Mouse (Mus musculus): ENCODE results near the gene Gadl1. TPM values are rescaled to one million over a fixed set of nuclear protein-coding genes. Genes with fewer than 3 reads are reported as not detected.

Gene Gadl1
- polyA plus RNA-seq, 1 experiment from 2014 or later: 1.7 TPM

- no peak overlapping the region for H3K27ac ChIP-seq
- no peaks in the 10 kb centered on the region for H3K4me1 ChIP-seq
- no peak for ATAC-seq (ENCODE audit: insufficient read depth, low FRiP score, low read depth)
- H3K4me3 ChIP-seq (replicated peaks): no peak overlapping the region
- H3K9ac ChIP-seq: no peak overlapping the region
- 47% methylated on average over 2 of the region's 2 CpGs for WGBS
- H3K4me2 ChIP-seq: no peak overlapping the region
- H3K9me3 ChIP-seq: no peaks in the 10 kb centered on the region
- H3K36me3 ChIP-seq: no peaks in the 10 kb centered on the region
- no peaks in the 10 kb centered on the region for H3K27me3 ChIP-seq (replicated peaks)
Measured at GRCm38 (mm10) chr9:116076946-116077345, 167.7 kb downstream of the Gadl1 start.

GRCm38 (mm10) chr9:116077419-116077818 lies 168.2 kb downstream of the Gadl1 start:
- H3K36me3 ChIP-seq: no peaks in the 10 kb centered on the region
- H3K4me2 ChIP-seq: no peak overlapping the region
- no peaks in the 10 kb centered on the region for H3K9me3 ChIP-seq
- no peak for ATAC-seq (ENCODE audit: insufficient read depth, low FRiP score, low read depth)
- no peak overlapping the region for H3K27ac ChIP-seq
- H3K4me1 ChIP-seq: no peaks in the 10 kb centered on the region
- 82% methylated on average over 2 of the region's 2 CpGs for WGBS
- H3K4me3 ChIP-seq (replicated peaks): no peak overlapping the region
- no peak overlapping the region for H3K9ac ChIP-seq
- no peaks in the 10 kb centered on the region for H3K27me3 ChIP-seq (replicated peaks)

DNA sequence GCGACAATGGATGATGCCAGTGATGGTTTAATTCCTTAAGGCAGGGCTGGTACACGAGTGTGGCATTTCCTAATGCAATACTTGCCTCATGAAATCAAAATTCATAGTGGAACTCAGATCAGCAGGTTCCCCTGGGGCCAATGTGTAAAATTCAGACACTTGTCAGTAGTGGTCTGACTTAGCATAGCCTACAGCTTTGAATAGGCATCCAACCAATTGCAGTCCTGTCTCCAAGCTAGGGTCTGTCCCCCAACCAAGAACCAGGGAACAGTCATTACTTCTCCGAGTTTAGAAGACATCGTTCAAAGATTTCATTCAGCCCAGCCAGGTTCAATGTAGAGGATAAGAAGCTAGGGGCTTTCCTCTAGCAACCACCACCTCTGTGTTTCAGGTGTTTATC lies 172.5 kb downstream of the Gadl1 start:
- Histone ChIP-seq H3K36me3 (no peaks in the 10 kb centered on the region), H3K4me2 (no peak overlapping the region), H3K27me3 (replicated peaks) (no peaks in the 10 kb centered on the region), H3K4me1 (no peaks in the 10 kb centered on the region), H3K4me3 (replicated peaks) (no peak overlapping the region), H3K9ac (no peak overlapping the region), H3K9me3 (no peaks in the 10 kb centered on the region), H3K27ac (no peak overlapping the region)
- 75% methylated on average over 4 of the region's 4 CpGs for WGBS
- no peak for ATAC-seq (ENCODE audit: insufficient read depth, low FRiP score, low read depth)

GRCm38 (mm10) chr9:116083300-116083699 lies 174.0 kb downstream of the Gadl1 start:
- no peaks in the 10 kb centered on the region for H3K36me3 ChIP-seq
- no peaks in the 10 kb centered on the region for H3K4me1 ChIP-seq
- H3K4me2 ChIP-seq: no peak overlapping the region
- H3K27ac ChIP-seq: no peak overlapping the region
- no peak overlapping the region for H3K9ac ChIP-seq
- no peak for ATAC-seq (ENCODE audit: insufficient read depth, low FRiP score, low read depth)
- no peak overlapping the region for H3K4me3 ChIP-seq (replicated peaks)
- H3K27me3 ChIP-seq (replicated peaks): no peaks in the 10 kb centered on the region
- WGBS: 92% methylated on average over 5 of the region's 5 CpGs
- no peaks in the 10 kb centered on the region for H3K9me3 ChIP-seq

DNA sequence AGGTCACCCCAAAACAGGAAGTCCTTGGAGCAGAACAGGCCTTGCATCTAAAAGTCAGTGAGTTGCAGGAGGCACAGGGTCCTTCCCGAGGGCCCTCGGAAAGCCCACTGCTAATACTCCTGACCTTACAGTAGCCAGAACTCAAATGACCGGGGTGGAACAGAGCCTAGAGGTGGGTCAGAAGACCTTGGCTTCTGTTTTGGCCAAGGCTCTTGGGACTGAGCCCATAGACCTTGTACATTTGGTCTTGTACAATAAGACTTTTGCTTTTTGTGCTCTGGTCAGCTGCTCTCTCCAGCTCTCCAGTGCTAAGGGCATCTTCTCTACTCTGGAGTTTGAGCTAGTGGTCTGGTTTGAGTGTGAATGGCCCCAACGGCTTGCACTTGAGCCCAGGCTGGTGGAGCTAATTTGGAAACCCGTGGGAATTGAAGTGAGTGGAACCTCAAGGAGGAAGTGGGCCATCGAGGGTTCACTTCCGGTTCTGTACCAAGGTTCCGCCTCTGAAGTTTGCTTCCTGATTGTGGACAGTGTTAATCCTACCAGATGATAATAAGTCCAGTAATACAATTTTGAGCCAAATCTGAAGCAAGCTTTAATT lies 174.6 kb downstream of the Gadl1 start:
- H3K4me3 ChIP-seq (replicated peaks): no peak overlapping the region
- no peaks in the 10 kb centered on the region for H3K36me3 ChIP-seq
- no peak overlapping the region for H3K4me2 ChIP-seq
- no peak overlapping the region for H3K9ac ChIP-seq
- no peak for ATAC-seq (ENCODE audit: insufficient read depth, low FRiP score, low read depth)
- H3K27me3 ChIP-seq (replicated peaks): no peaks in the 10 kb centered on the region
- no peaks in the 10 kb centered on the region for H3K9me3 ChIP-seq
- WGBS: 75% methylated on average over 8 of the region's 8 CpGs
- no peak overlapping the region for H3K27ac ChIP-seq
- H3K4me1 ChIP-seq: no peaks in the 10 kb centered on the region

DNA sequence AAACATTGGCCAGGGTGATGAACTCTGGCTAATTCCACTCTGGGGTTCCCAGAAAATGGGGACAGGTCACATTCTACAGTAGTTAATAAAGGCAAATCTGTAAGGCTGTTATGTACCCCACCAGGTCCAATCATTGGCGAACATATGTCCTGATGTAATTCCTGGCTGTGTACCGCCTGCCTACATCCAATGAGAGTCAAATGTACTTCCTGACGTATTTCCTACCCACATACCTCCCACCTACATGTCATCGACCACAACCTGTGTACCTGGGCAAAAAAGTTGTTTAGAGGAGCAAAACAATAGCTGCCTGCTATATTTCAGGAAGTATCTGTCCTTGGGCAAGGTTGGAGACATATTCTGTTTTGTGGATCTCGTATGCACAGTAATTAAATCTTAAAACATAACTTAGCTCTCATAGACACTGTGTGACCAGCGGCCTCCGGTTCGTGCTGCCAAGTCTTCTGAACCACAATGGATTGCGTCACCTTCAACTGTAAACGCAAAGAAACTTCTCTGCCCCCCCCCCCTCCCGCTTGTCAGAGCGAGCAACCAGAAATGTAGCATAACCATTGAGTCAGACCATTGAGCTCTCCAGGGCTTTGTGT lies 175.2 kb downstream of the Gadl1 start:
- Histone ChIP-seq H3K9me3 (no peaks in the 10 kb centered on the region), H3K4me3 (replicated peaks) (no peak overlapping the region), H3K27ac (no peak overlapping the region), H3K36me3 (no peaks in the 10 kb centered on the region), H3K27me3 (replicated peaks) (no peaks in the 10 kb centered on the region), H3K4me1 (no peaks in the 10 kb centered on the region), H3K4me2 (no peak overlapping the region), H3K9ac (no peak overlapping the region)
- 82% methylated on average over 12 of the region's 12 CpGs for WGBS
- no peak for ATAC-seq (ENCODE audit: insufficient read depth, low FRiP score, low read depth)

GRCm38 (mm10) chr9:116085999-116086398 lies 176.7 kb downstream of the Gadl1 start:
- 82% methylated on average over 6 of the region's 6 CpGs for WGBS
- H3K27ac ChIP-seq: no peak overlapping the region
- no peak for ATAC-seq (ENCODE audit: insufficient read depth, low FRiP score, low read depth)
- 0 out of 2 replicates have a peak, but pooled peaks cover 10% of the 10 kb centered on the region for H3K36me3 ChIP-seq
- no peak overlapping the region for H3K9ac ChIP-seq
- H3K9me3 ChIP-seq: no peaks in the 10 kb centered on the region
- no peaks in the 10 kb centered on the region for H3K27me3 ChIP-seq (replicated peaks)
- no peak overlapping the region for H3K4me2 ChIP-seq
- no peak overlapping the region for H3K4me3 ChIP-seq (replicated peaks)
- H3K4me1 ChIP-seq: no peaks in the 10 kb centered on the region

DNA sequence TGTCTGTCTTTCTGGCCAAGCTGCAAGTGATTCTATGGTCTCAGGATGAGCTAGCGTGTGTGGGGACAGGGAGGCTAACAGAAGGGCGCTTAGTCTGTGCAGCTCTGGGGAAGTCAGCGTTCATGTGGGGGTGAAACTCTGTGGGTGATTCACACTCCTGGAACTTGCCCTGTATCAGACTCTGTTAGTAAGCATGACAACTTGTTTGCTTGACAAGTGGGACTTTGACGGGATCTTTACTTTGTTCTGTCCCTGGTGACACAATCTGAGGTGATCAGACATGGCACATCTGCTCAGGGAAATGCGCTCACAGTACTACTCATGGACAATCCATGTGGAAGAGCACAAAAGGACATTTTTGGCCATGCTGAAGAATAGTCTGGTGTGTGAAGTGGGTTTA lies 178.0 kb downstream of the Gadl1 start:
- Histone ChIP-seq H3K9ac (no peak overlapping the region), H3K27ac (no peak overlapping the region), H3K4me2 (no peak overlapping the region), H3K9me3 (no peaks in the 10 kb centered on the region), H3K27me3 (replicated peaks) (no peaks in the 10 kb centered on the region), H3K36me3 (0 out of 2 replicates have a peak, but pooled peaks cover 10% of the 10 kb centered on the region), H3K4me3 (replicated peaks) (no peak overlapping the region), H3K4me1 (peaks cover 4% of the 10 kb centered on the region)
- ATAC-seq (ENCODE audit: insufficient read depth, low FRiP score, low read depth): no peak
- 86% methylated on average over 5 of the region's 5 CpGs for WGBS

DNA sequence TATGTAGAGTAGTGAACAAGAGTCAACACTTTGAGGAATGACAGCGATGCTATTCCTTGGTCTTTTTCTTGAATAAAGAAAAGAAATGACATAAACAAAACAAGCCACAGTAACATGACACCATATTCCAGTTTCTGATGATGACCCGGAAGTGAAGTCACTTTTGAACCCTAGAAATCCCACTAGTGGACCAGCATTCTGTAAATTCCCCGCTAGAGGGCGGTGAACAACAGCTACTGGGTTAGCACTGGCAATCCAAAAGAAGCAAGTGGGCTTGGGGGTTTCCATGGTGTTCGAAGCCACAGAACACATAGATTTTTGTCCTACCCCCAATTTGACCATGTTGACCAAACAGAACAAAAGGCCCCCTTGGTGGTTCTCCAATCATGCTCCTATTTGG lies 178.6 kb downstream of the Gadl1 start:
- Histone ChIP-seq H3K4me2 (no peak overlapping the region), H3K36me3 (peaks cover 15% of the 10 kb centered on the region; the same call in 1 of the 2 replicates), H3K9me3 (no peaks in the 10 kb centered on the region), H3K4me3 (replicated peaks) (no peak overlapping the region), H3K9ac (no peak overlapping the region), H3K27me3 (replicated peaks) (no peaks in the 10 kb centered on the region), H3K4me1 (peaks cover 9% of the 10 kb centered on the region), H3K27ac (no peak overlapping the region)
- 32% methylated on average over 5 of the region's 5 CpGs for WGBS
- ATAC-seq (ENCODE audit: insufficient read depth, low FRiP score, low read depth): no peak

GRCm38 (mm10) chr9:116088912-116089311 lies 179.7 kb downstream of the Gadl1 start:
- Histone ChIP-seq H3K27me3 (replicated peaks) (no peaks in the 10 kb centered on the region), H3K36me3 (peaks cover 17% of the 10 kb centered on the region; the same call in 1 of the 2 replicates), H3K9ac (no peak overlapping the region), H3K27ac (no peak overlapping the region), H3K4me2 (no peak overlapping the region), H3K4me1 (peaks cover 9% of the 10 kb centered on the region), H3K4me3 (replicated peaks) (no peak overlapping the region), H3K9me3 (no peaks in the 10 kb centered on the region)
- WGBS: 82% methylated on average over 9 of the region's 9 CpGs
- no peak for ATAC-seq (ENCODE audit: insufficient read depth, low FRiP score, low read depth)

DNA sequence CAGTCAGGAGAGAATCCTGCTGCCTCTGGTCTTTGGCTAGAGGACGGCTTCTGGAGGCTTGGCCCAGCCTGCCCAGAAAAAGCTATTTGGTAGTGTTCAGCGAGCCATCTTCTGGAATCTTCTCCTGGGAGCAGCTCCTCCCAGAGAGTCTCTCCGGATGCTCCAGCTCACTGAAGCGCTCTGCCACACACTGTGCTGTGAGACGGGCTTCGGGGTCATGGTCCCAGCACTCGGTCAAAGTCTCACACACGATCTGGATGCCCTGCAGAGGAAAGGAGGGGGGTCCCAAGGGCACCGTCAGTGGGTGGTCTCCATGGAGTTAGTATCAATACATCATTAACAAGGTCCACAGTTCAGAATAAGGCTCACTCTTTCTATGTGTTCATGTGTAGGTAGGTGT lies 181.0 kb downstream of the Gadl1 start:
- no peak for ATAC-seq (ENCODE audit: insufficient read depth, low FRiP score, low read depth)
- H3K27me3 ChIP-seq (replicated peaks): no peaks in the 10 kb centered on the region
- peaks cover 17% of the 10 kb centered on the region; the same call in 1 of the 2 replicates for H3K36me3 ChIP-seq
- H3K4me3 ChIP-seq (replicated peaks): no peak overlapping the region
- 91% methylated on average over 9 of the region's 9 CpGs for WGBS
- H3K4me1 ChIP-seq: peaks cover 9% of the 10 kb centered on the region
- no peak overlapping the region for H3K27ac ChIP-seq
- no peak overlapping the region for H3K4me2 ChIP-seq
- H3K9ac ChIP-seq: no peak overlapping the region
- no peaks in the 10 kb centered on the region for H3K9me3 ChIP-seq

GRCm38 (mm10) chr9:116091101-116091841 lies 182.0 kb downstream of the Gadl1 start:
- Histone ChIP-seq H3K27ac (no peak overlapping the region), H3K9ac (no peak overlapping the region), H3K4me2 (no peak overlapping the region), H3K4me3 (replicated peaks) (no peak overlapping the region), H3K27me3 (replicated peaks) (no peaks in the 10 kb centered on the region), H3K4me1 (peaks cover 9% of the 10 kb centered on the region), H3K9me3 (no peaks in the 10 kb centered on the region), H3K36me3 (peaks cover 17% of the 10 kb centered on the region; the same call in 1 of the 2 replicates)
- no peak for ATAC-seq (ENCODE audit: insufficient read depth, low FRiP score, low read depth)
- 75% methylated on average over 7 of the region's 7 CpGs for WGBS

Measured in stomach, embryonic 15.5 days (tissue).